Mouse (Mus musculus) liver, embryonic 12.5 days (tissue): Measurements from ENCODE around the gene Fsd2. TPM values are rescaled to one million over a fixed set of nuclear protein-coding genes. Genes with fewer than 3 reads are reported as not detected.

Source experiments
- ATAC-seq: fragments of 200-750 bp; cut with Nextera tagmentation; 2 replicates; pipeline ENCODE4 v1.8.0; 2017; ENCODE audit warnings: moderate number of reproducible peaks, mild to moderate bottlenecking, moderate library complexity
- H3K27ac ChIP-seq: fragments of 300-500 bp; sonication (generic); 2 replicates; pipeline ENCODE4 v1.5.1; 2016; ENCODE audit warnings: mild to moderate bottlenecking
- H3K27me3 ChIP-seq: fragments of 300-500 bp; sonication (generic); replicated peaks from 2 replicates; pipeline ENCODE4 v1.6.1; 2016; ENCODE audit warnings: mild to moderate bottlenecking, moderate library complexity
- H3K36me3 ChIP-seq: fragments of 300-500 bp; sonication (generic); 2 replicates; pipeline ENCODE4 v1.6.1; 2016; ENCODE audit warnings: mild to moderate bottlenecking, moderate library complexity
- H3K4me1 ChIP-seq: fragments of 300-500 bp; sonication (generic); 2 replicates; pipeline ENCODE4 v1.6.1; 2016
- H3K4me2 ChIP-seq: fragments of 300-500 bp; sonication (generic); 2 replicates; pipeline ENCODE4 v1.6.1; 2016; ENCODE audit warnings: mild to moderate bottlenecking, moderate library complexity
- H3K4me3 ChIP-seq: fragments of 300-500 bp; sonication (generic); 2 replicates; pipeline ENCODE4 v1.5.1; 2016; ENCODE audit warnings: mild to moderate bottlenecking, moderate library complexity
- H3K9ac ChIP-seq: fragments of 300-500 bp; sonication (generic); 2 replicates; pipeline ENCODE4 v1.6.1; 2016; ENCODE audit warnings: mild to moderate bottlenecking, moderate library complexity
- H3K9me3 ChIP-seq: fragments of 300-500 bp; sonication (generic); replicated peaks from 2 replicates; pipeline ENCODE4 v1.6.1; 2016; ENCODE audit warnings: mild to moderate bottlenecking, moderate library complexity
- WGBS: fragments of 180-500 bp; shearing (Covaris S2); methylation state at CpG from one replicate; pipeline ENCODE4 v1.1.7; 2016; ENCODE audit not compliant: insufficient replicate concordance; 5-methylcytosine and 5-hydroxymethylcytosine counted together
- polyA plus RNA-seq: library from polyadenylated mRNA; unstranded; fragments of >200 nt; fragmentation: Nextera tagmentation; extraction: Ambion mirVana; gene quantifications from 2 replicates; pipeline ENCODE4 v1.2.1, GENCODE M21; 2016

Fsd2 gene
- polyA plus RNA-seq, 1 experiment from 2014 or later, result 0.05 TPM

- H3K4me3 ChIP-seq, result no peak overlapping the region
- peaks cover 100% of the 10 kb centered on the region for H3K36me3 ChIP-seq
- WGBS, result 81% methylated on average over 9 of the region's 9 CpGs
- no peak overlapping the region for H3K27ac ChIP-seq
- no peak overlapping the region for H3K9ac ChIP-seq
- H3K4me2 ChIP-seq, result no peak overlapping the region
- ATAC-seq, result no peak
- no peaks in the 10 kb centered on the region for H3K9me3 ChIP-seq
- H3K27me3 ChIP-seq, result no peaks in the 10 kb centered on the region
- H3K4me1 ChIP-seq, result 0 out of 2 replicates have a peak, but pooled peaks cover 5% of the 10 kb centered on the region
Observed at GRCm38 (mm10) chr7:81592686-81593085, 25.9 kb upstream of the Fsd2 start.

GRCm38 (mm10) chr7:81587238-81587637 lies 20.5 kb upstream of the Fsd2 start:
- Histone ChIP-seq H3K27me3 (no peaks in the 10 kb centered on the region), H3K4me2 (no peak overlapping the region), H3K9me3 (no peaks in the 10 kb centered on the region), H3K36me3 (peaks cover 87% of the 10 kb centered on the region), H3K4me1 (no peaks in the 10 kb centered on the region), H3K9ac (no peak overlapping the region), H3K4me3 (no peak overlapping the region), H3K27ac (peak overlapping the region; percentile 48)
- 84% methylated on average over 4 of the region's 4 CpGs for WGBS
- ATAC-seq, result peak; percentile 75

- H3K4me3 ChIP-seq, result no peak overlapping the region
- H3K4me1 ChIP-seq, result no peaks in the 10 kb centered on the region
- no peak for ATAC-seq
- peaks cover 74% of the 10 kb centered on the region for H3K36me3 ChIP-seq
- WGBS, result 85% methylated on average over 7 of the region's 7 CpGs
- no peaks in the 10 kb centered on the region for H3K9me3 ChIP-seq
- no peak overlapping the region for H3K4me2 ChIP-seq
- H3K27me3 ChIP-seq, result no peaks in the 10 kb centered on the region
- H3K9ac ChIP-seq, result no peak overlapping the region
- no peak overlapping the region for H3K27ac ChIP-seq
Observed at GRCm38 (mm10) chr7:81585326-81585725, 18.6 kb upstream of the Fsd2 start.

- WGBS, result 60% methylated on average over 3 of the region's 3 CpGs
- Histone ChIP-seq H3K36me3 (peaks cover 72% of the 10 kb centered on the region), H3K27ac (no peak overlapping the region), H3K9ac (no peak overlapping the region), H3K4me3 (no peak overlapping the region), H3K27me3 (no peaks in the 10 kb centered on the region), H3K4me2 (no peak overlapping the region), H3K4me1 (peaks cover 10% of the 10 kb centered on the region), H3K9me3 (no peaks in the 10 kb centered on the region)
- ATAC-seq, result no peak
Observed at GRCm38 (mm10) chr7:81583512-81583911, 16.8 kb upstream of the Fsd2 start.

- no peaks in the 10 kb centered on the region for H3K9me3 ChIP-seq
- H3K27me3 ChIP-seq, result no peaks in the 10 kb centered on the region
- no peak overlapping the region for H3K4me2 ChIP-seq
- H3K36me3 ChIP-seq, result peaks cover 68% of the 10 kb centered on the region
- peaks cover 17% of the 10 kb centered on the region for H3K4me1 ChIP-seq
- no peak for ATAC-seq
- no peak overlapping the region for H3K27ac ChIP-seq
- H3K4me3 ChIP-seq, result no peak overlapping the region
- no peak overlapping the region for H3K9ac ChIP-seq
- WGBS, result 87% methylated on average over 5 of the region's 5 CpGs
Observed at GRCm38 (mm10) chr7:81579312-81579711, 12.6 kb upstream of the Fsd2 start.

- Histone ChIP-seq H3K27me3 (no peaks in the 10 kb centered on the region), H3K9ac (no peak overlapping the region), H3K9me3 (no peaks in the 10 kb centered on the region), H3K4me2 (no peak overlapping the region), H3K27ac (no peak overlapping the region), H3K36me3 (peaks cover 65% of the 10 kb centered on the region), H3K4me1 (peaks cover 23% of the 10 kb centered on the region), H3K4me3 (no peak overlapping the region)
- no peak for ATAC-seq
- 85% methylated on average over 7 of the region's 7 CpGs for WGBS
Observed at GRCm38 (mm10) chr7:81578413-81578812, 11.7 kb upstream of the Fsd2 start.

GRCm38 (mm10) chr7:81577872-81578271 lies 11.1 kb upstream of the Fsd2 start:
- WGBS, result 87% methylated on average over 3 of the region's 3 CpGs
- Histone ChIP-seq H3K4me2 (no peak overlapping the region), H3K4me1 (peaks cover 28% of the 10 kb centered on the region), H3K9ac (no peak overlapping the region), H3K4me3 (no peak overlapping the region), H3K27ac (0 out of 2 replicates have a peak overlapping the region, but pooled peaks have one; percentile 6), H3K36me3 (peaks cover 65% of the 10 kb centered on the region), H3K27me3 (no peaks in the 10 kb centered on the region), H3K9me3 (no peaks in the 10 kb centered on the region)
- no peak for ATAC-seq

- Histone ChIP-seq H3K27ac (no peak overlapping the region), H3K4me1 (peaks cover 35% of the 10 kb centered on the region), H3K9me3 (no peaks in the 10 kb centered on the region), H3K36me3 (peaks cover 58% of the 10 kb centered on the region), H3K4me2 (no peak overlapping the region), H3K4me3 (no peak overlapping the region), H3K9ac (no peak overlapping the region), H3K27me3 (no peaks in the 10 kb centered on the region)
- no peak for ATAC-seq
- WGBS, result 89% methylated on average over 10 of the region's 10 CpGs
Observed at GRCm38 (mm10) chr7:81575606-81576005, 8.9 kb upstream of the Fsd2 start.

GRCm38 (mm10) chr7:81573821-81574220 lies 7.1 kb upstream of the Fsd2 start:
- Histone ChIP-seq H3K27me3 (no peaks in the 10 kb centered on the region), H3K4me1 (peaks cover 33% of the 10 kb centered on the region), H3K4me2 (peak overlapping the region; percentile 80), H3K9me3 (no peaks in the 10 kb centered on the region), H3K9ac (peak overlapping the region; percentile 97; the same call in 1 of the 2 replicates), H3K4me3 (0 out of 2 replicates have a peak overlapping the region, but pooled peaks have one; percentile 95), H3K27ac (peak overlapping the region; percentile 97), H3K36me3 (peaks cover 45% of the 10 kb centered on the region)
- no peak for ATAC-seq
- WGBS, result 88% methylated on average over 9 of the region's 9 CpGs

- ATAC-seq, result peak; percentile 35; the same call in 1 of the 2 replicates
- H3K27ac ChIP-seq, result peak overlapping the region; percentile 97
- peak overlapping the region; percentile 95 for H3K4me3 ChIP-seq
- H3K9me3 ChIP-seq, result no peaks in the 10 kb centered on the region
- no peaks in the 10 kb centered on the region for H3K27me3 ChIP-seq
- peaks cover 28% of the 10 kb centered on the region for H3K4me1 ChIP-seq
- 54% methylated on average over 6 of the region's 6 CpGs for WGBS
- H3K36me3 ChIP-seq, result peaks cover 41% of the 10 kb centered on the region
- peak overlapping the region; percentile 80 for H3K4me2 ChIP-seq
- peak overlapping the region; percentile 97 for H3K9ac ChIP-seq
Observed at GRCm38 (mm10) chr7:81573397-81573796, 6.7 kb upstream of the Fsd2 start.

- Histone ChIP-seq H3K4me2 (peak overlapping the region; percentile 80), H3K9me3 (no peaks in the 10 kb centered on the region), H3K4me1 (peaks cover 23% of the 10 kb centered on the region), H3K27me3 (no peaks in the 10 kb centered on the region), H3K4me3 (peak overlapping the region; percentile 95), H3K36me3 (peaks cover 34% of the 10 kb centered on the region), H3K9ac (peak overlapping the region; percentile 97), H3K27ac (peak overlapping the region; percentile 97)
- WGBS, result 54% methylated on average over 6 of the region's 6 CpGs
- no peak for ATAC-seq
Observed at GRCm38 (mm10) chr7:81572610-81573268, 6.0 kb upstream of the Fsd2 start.

- Histone ChIP-seq H3K9me3 (no peaks in the 10 kb centered on the region), H3K4me3 (peak overlapping the region; percentile 95), H3K27ac (peak overlapping the region; percentile 97), H3K27me3 (no peaks in the 10 kb centered on the region), H3K4me1 (peaks cover 22% of the 10 kb centered on the region), H3K36me3 (peaks cover 27% of the 10 kb centered on the region), H3K9ac (peak overlapping the region; percentile 97), H3K4me2 (peak overlapping the region; percentile 80)
- no peak for ATAC-seq
- 11% methylated on average over 15 of the region's 15 CpGs for WGBS
Observed at GRCm38 (mm10) chr7:81571941-81572441, 5.2 kb upstream of the Fsd2 start.
